Mouse (Mus musculus) forebrain, embryonic 13.5 days (tissue): ENCODE data around the gene Mvd. TPM values are rescaled to one million over a fixed set of nuclear protein-coding genes. Genes with fewer than 3 reads are reported as not detected.

Experiments used
- ATAC-seq: fragments of 200-750 bp; cut with Nextera tagmentation; 2 replicates; pipeline ENCODE4 v1.8.0; 2017
- H3K27ac ChIP-seq: fragments of 300-500 bp; sonication (generic); 2 replicates; pipeline ENCODE4 v1.5.1; 2015; ENCODE audit warnings: inconsistent platforms, mild to moderate bottlenecking, moderate library complexity
- H3K27me3 ChIP-seq: fragments of 300-500 bp; sonication (generic); 2 replicates; pipeline ENCODE4 v1.6.1; 2015; ENCODE audit warnings: mild to moderate bottlenecking, inconsistent platforms
- H3K36me3 ChIP-seq: fragments of 300-500 bp; sonication (generic); 2 replicates; pipeline ENCODE4 v1.6.1; 2015; ENCODE audit warnings: mild to moderate bottlenecking, inconsistent platforms; ENCODE audit not compliant: poor library complexity, severe bottlenecking
- H3K4me1 ChIP-seq: fragments of 300-500 bp; sonication (generic); 2 replicates; pipeline ENCODE4 v1.6.1; 2015; ENCODE audit warnings: inconsistent platforms
- H3K4me2 ChIP-seq: fragments of 300-500 bp; sonication (generic); 2 replicates; pipeline ENCODE4 v1.6.1; 2015; ENCODE audit warnings: inconsistent platforms, mild to moderate bottlenecking, moderate library complexity
- H3K4me3 ChIP-seq: fragments of 300-500 bp; sonication (generic); 2 replicates; pipeline ENCODE4 v1.5.1; 2015; ENCODE audit warnings: mild to moderate bottlenecking, inconsistent platforms
- H3K9ac ChIP-seq: fragments of 300-500 bp; sonication (generic); 2 replicates; pipeline ENCODE4 v1.6.1; 2015; ENCODE audit warnings: mild to moderate bottlenecking, inconsistent platforms
- H3K9me3 ChIP-seq: fragments of 300-500 bp; sonication (generic); replicated peaks from 2 replicates; pipeline ENCODE4 v1.6.1; 2016; ENCODE audit warnings: inconsistent platforms
- WGBS: fragments of 180-500 bp; shearing (Covaris S2); methylation state at CpG from one replicate; pipeline ENCODE4 v1.1.7; 2015; 5-methylcytosine and 5-hydroxymethylcytosine counted together
- polyA plus RNA-seq: library from polyadenylated mRNA; unstranded; fragments of >200 nt; fragmentation: Nextera tagmentation; extraction: Ambion mirVana; gene quantifications from 2 replicates; pipeline ENCODE4 v1.2.1, GENCODE M21; 2015

The Mvd gene
- polyA plus RNA-seq, result 38.3 and 42.2 TPM in 2 replicates

- Histone ChIP-seq H3K27ac (peak within 1 kb of the TSS; percentile 98), H3K9me3 (no peaks in the 10 kb centered on the region), H3K36me3 (peaks cover 14% of the 10 kb centered on the region), H3K9ac (peak within 1 kb of the TSS; percentile 83), H3K4me1 (peaks cover 25% of the 10 kb centered on the region), H3K27me3 (no peaks in the 10 kb centered on the region), H3K4me2 (peak within 1 kb of the TSS; percentile 95), H3K4me3 (peak within 1 kb of the TSS; percentile 69)
- WGBS, result under 1% methylated on average over 47 of the region's 47 CpGs
- peak; percentile 98 for ATAC-seq
These were observed at the start of gene Mvd for GRCm38 (mm10) chr8:122443262-122444006. Gene Mvd, minus strand, starts transcription at chr8:122443422.

GRCm38 (mm10) chr8:122488387-122488786, 45.2 kb upstream of the Mvd start:
- Histone ChIP-seq H3K9ac (no peak overlapping the region), H3K4me2 (no peak overlapping the region), H3K4me1 (no peaks in the 10 kb centered on the region), H3K27me3 (no peaks in the 10 kb centered on the region), H3K9me3 (no peaks in the 10 kb centered on the region), H3K36me3 (peaks cover 18% of the 10 kb centered on the region), H3K27ac (no peak overlapping the region), H3K4me3 (no peak overlapping the region)
- ATAC-seq, result no peak
- WGBS, result 91% methylated on average over 9 of the region's 9 CpGs

- no peak overlapping the region for H3K27ac ChIP-seq
- 93% methylated on average over 12 of the region's 12 CpGs for WGBS
- no peaks in the 10 kb centered on the region for H3K9me3 ChIP-seq
- H3K36me3 ChIP-seq, result peaks cover 51% of the 10 kb centered on the region
- no peaks in the 10 kb centered on the region for H3K4me1 ChIP-seq
- no peak overlapping the region for H3K4me2 ChIP-seq
- H3K9ac ChIP-seq, result no peak overlapping the region
- no peak overlapping the region for H3K4me3 ChIP-seq
- no peak for ATAC-seq
- no peaks in the 10 kb centered on the region for H3K27me3 ChIP-seq
These were observed 41.6 kb upstream of the Mvd start for GRCm38 (mm10) chr8:122484831-122485230.

- no peak for ATAC-seq
- peaks cover 61% of the 10 kb centered on the region for H3K36me3 ChIP-seq
- H3K4me2 ChIP-seq, result no peak overlapping the region
- no peak overlapping the region for H3K4me3 ChIP-seq
- no peaks in the 10 kb centered on the region for H3K4me1 ChIP-seq
- no peaks in the 10 kb centered on the region for H3K27me3 ChIP-seq
- no peak overlapping the region for H3K27ac ChIP-seq
- no peaks in the 10 kb centered on the region for H3K9me3 ChIP-seq
- no peak overlapping the region for H3K9ac ChIP-seq
- 94% methylated on average over 7 of the region's 7 CpGs for WGBS
These were observed 40.7 kb upstream of the Mvd start for GRCm38 (mm10) chr8:122483877-122484276.

GRCm38 (mm10) chr8:122482448-122482847, 39.2 kb upstream of the Mvd start:
- Histone ChIP-seq H3K4me2 (no peak overlapping the region), H3K4me3 (no peak overlapping the region), H3K4me1 (no peaks in the 10 kb centered on the region), H3K9ac (no peak overlapping the region), H3K9me3 (no peaks in the 10 kb centered on the region), H3K27me3 (no peaks in the 10 kb centered on the region), H3K27ac (no peak overlapping the region), H3K36me3 (peaks cover 75% of the 10 kb centered on the region)
- 95% methylated on average over 8 of the region's 8 CpGs for WGBS
- ATAC-seq, result no peak

GRCm38 (mm10) chr8:122475580-122476320, 32.5 kb upstream of the Mvd start, which contains the start of the genes Rnf166 and Ctu2:
Gene Rnf166, minus strand, starts transcription at chr8:122476064.
Gene Ctu2, plus strand, starts transcription at chr8:122476143.
- under 1% methylated on average over 99 of the region's 103 CpGs for WGBS

GRCm38 (mm10) chr8:122474951-122475560, 31.8 kb upstream of the Mvd start:
- 0 out of 2 replicates have a peak, but pooled peaks have one; percentile 9 for ATAC-seq
- WGBS, result 14% methylated on average over 16 of the region's 16 CpGs

More at GRCm38 (mm10) chr8:122475580-122476320, 32.5 kb upstream of the Mvd start, which contains the start of the genes Rnf166 and Ctu2:
- H3K36me3 ChIP-seq, result peaks cover 52% of the 10 kb centered on the region
- peaks cover 24% of the 10 kb centered on the region for H3K4me1 ChIP-seq
- H3K27ac ChIP-seq, result peak within 1 kb of the TSS; percentile 70
- no peaks in the 10 kb centered on the region for H3K9me3 ChIP-seq
- H3K4me3 ChIP-seq, result peak within 1 kb of the TSS; percentile 99
- peak; percentile 97 for ATAC-seq
- peak within 1 kb of the TSS; percentile 94 for H3K9ac ChIP-seq
- H3K27me3 ChIP-seq, result no peaks in the 10 kb centered on the region
- peak within 1 kb of the TSS; percentile 98 for H3K4me2 ChIP-seq

GRCm38 (mm10) chr8:122473911-122474421, 30.7 kb upstream of the Mvd start:
- Histone ChIP-seq H3K27ac (no peak overlapping the region), H3K9me3 (no peaks in the 10 kb centered on the region), H3K36me3 (peaks cover 47% of the 10 kb centered on the region), H3K4me2 (no peak overlapping the region), H3K4me1 (peaks cover 24% of the 10 kb centered on the region), H3K9ac (no peak overlapping the region), H3K27me3 (no peaks in the 10 kb centered on the region), H3K4me3 (no peak overlapping the region)
- WGBS, result 94% methylated on average over 8 of the region's 8 CpGs
- no peak for ATAC-seq

More at GRCm38 (mm10) chr8:122474951-122475560, 31.8 kb upstream of the Mvd start:
- peak overlapping the region; percentile 70; the same call in 1 of the 2 replicates for H3K27ac ChIP-seq
- peak overlapping the region; percentile 98 for H3K4me2 ChIP-seq
- no peaks in the 10 kb centered on the region for H3K27me3 ChIP-seq
- H3K36me3 ChIP-seq, result peaks cover 52% of the 10 kb centered on the region
- no peaks in the 10 kb centered on the region for H3K9me3 ChIP-seq
- H3K4me3 ChIP-seq, result peak overlapping the region; percentile 99
- H3K9ac ChIP-seq, result peak overlapping the region; percentile 94
- peaks cover 24% of the 10 kb centered on the region for H3K4me1 ChIP-seq

GRCm38 (mm10) chr8:122470691-122471090, 27.5 kb upstream of the Mvd start:
- no peak overlapping the region for H3K27ac ChIP-seq
- H3K9ac ChIP-seq, result no peak overlapping the region
- H3K27me3 ChIP-seq, result no peaks in the 10 kb centered on the region
- 92% methylated on average over 5 of the region's 5 CpGs for WGBS
- H3K4me3 ChIP-seq, result no peak overlapping the region
- H3K4me1 ChIP-seq, result peaks cover 14% of the 10 kb centered on the region
- H3K4me2 ChIP-seq, result no peak overlapping the region
- peaks cover 63% of the 10 kb centered on the region for H3K36me3 ChIP-seq
- H3K9me3 ChIP-seq, result no peaks in the 10 kb centered on the region
- no peak for ATAC-seq

GRCm38 (mm10) chr8:122469965-122470364, 26.7 kb upstream of the Mvd start:
- H3K4me2 ChIP-seq, result no peak overlapping the region
- 81% methylated on average over 10 of the region's 10 CpGs for WGBS
- peaks cover 68% of the 10 kb centered on the region for H3K36me3 ChIP-seq
- H3K4me3 ChIP-seq, result no peak overlapping the region
- H3K4me1 ChIP-seq, result peaks cover 10% of the 10 kb centered on the region
- ATAC-seq, result no peak
- no peak overlapping the region for H3K9ac ChIP-seq
- no peak overlapping the region for H3K27ac ChIP-seq
- no peaks in the 10 kb centered on the region for H3K27me3 ChIP-seq
- no peaks in the 10 kb centered on the region for H3K9me3 ChIP-seq

GRCm38 (mm10) chr8:122469407-122469806, 26.2 kb upstream of the Mvd start:
- Histone ChIP-seq H3K27ac (no peak overlapping the region), H3K27me3 (no peaks in the 10 kb centered on the region), H3K36me3 (peaks cover 68% of the 10 kb centered on the region), H3K4me2 (no peak overlapping the region), H3K9me3 (no peaks in the 10 kb centered on the region), H3K4me3 (no peak overlapping the region), H3K9ac (no peak overlapping the region), H3K4me1 (peaks cover 5% of the 10 kb centered on the region)
- WGBS, result 82% methylated on average over 6 of the region's 6 CpGs
- no peak for ATAC-seq
